ENCODE assay signal across 26 mouse cellular contexts in genomic region chr1:62550546-62550945, GRCm38 (mm10).
DNase-seq lines count a peak whose midpoint lies in the region; ATAC-seq and TF ChIP-seq lines count a peak whose summit lies in the region.
"Had no signal": no experiment of that assay in that cellular context is flagged by ENCODE, and none has a peak within 500 bp of the region (broad histone marks: within the 10 kb centered on the region; RNA-seq: fewer than 3 reads in every experiment).

No protein-coding gene starts in this region.

- no peaks in the 10 kb centered on the region for H3K9me3 ChIP-seq in intestine, embryonic 14.5 days (ENCODE audit: control insufficient read depth, low read length)
- H3K9me3 ChIP-seq in intestine, postnatal 0 days (ENCODE audit: control insufficient read depth) = no peaks in the 10 kb centered on the region
- H3K9me3 ChIP-seq in midbrain, embryonic 14.5 days (ENCODE audit: control insufficient read depth, low read length) = no peaks in the 10 kb centered on the region
- H3K9me3 ChIP-seq: embryonic facial prominence, embryonic 12.5 days; forebrain, embryonic 15.5 days; G1E; heart, embryonic 10.5 days; hindbrain, embryonic 12.5 days had no signal

- no peak overlapping the region for H3K4me2 ChIP-seq in intestine, embryonic 14.5 days (ENCODE audit: low read length)
- no peak overlapping the region for H3K4me2 ChIP-seq in intestine, postnatal 0 days (replicated peaks; ENCODE audit: low read depth)
- no peak overlapping the region for H3K4me2 ChIP-seq in midbrain, embryonic 14.5 days (ENCODE audit: low read length)
- H3K4me2 ChIP-seq: embryonic facial prominence, embryonic 12.5 days; forebrain, embryonic 15.5 days; hindbrain, embryonic 12.5 days had no signal

- 37% methylated on average over 2 of the region's 2 CpGs for WGBS in intestine, embryonic 14.5 days
- 59% methylated on average over 2 of the region's 2 CpGs for WGBS in intestine, postnatal 0 days
- WGBS in midbrain, embryonic 14.5 days = 76% methylated on average over 2 of the region's 2 CpGs

- H3K4me1 ChIP-seq in intestine, embryonic 14.5 days (replicated peaks; ENCODE audit: control insufficient read depth, insufficient read depth, low read length) = peaks cover 8% of the 10 kb centered on the region; the same call in 1 of the 2 replicates
- no peaks in the 10 kb centered on the region for H3K4me1 ChIP-seq in intestine, postnatal 0 days (replicated peaks; ENCODE audit: control insufficient read depth, insufficient read depth, low read length)
- H3K4me1 ChIP-seq in midbrain, embryonic 14.5 days (ENCODE audit: control insufficient read depth, insufficient read depth, low read length) = no peaks in the 10 kb centered on the region
- H3K4me1 ChIP-seq: forebrain, embryonic 15.5 days; hindbrain, embryonic 12.5 days had no signal

- no peak for ATAC-seq in intestine, embryonic 14.5 days (replicated peaks; ENCODE audit: low FRiP score, low TSS enrichment, low read depth)
- ATAC-seq in intestine, postnatal 0 days = no peak
- no peak for ATAC-seq in midbrain, embryonic 14.5 days (ENCODE audit: low FRiP score, low TSS enrichment)
- ATAC-seq: activated CD4-positive, CD25-positive, alpha-beta regulatory T cell, adult 4 months; forebrain, embryonic 15.5 days; hindbrain, embryonic 16.5 days; inflammation-experienced regulatory T-cells, adult 6 months; Patski had no signal

- H3K27ac ChIP-seq in intestine, embryonic 14.5 days (ENCODE audit: low read depth) = peak overlapping the region; percentile 65; the same call in 1 of the 2 replicates
- no peak overlapping the region for H3K27ac ChIP-seq in intestine, postnatal 0 days (ENCODE audit: low read depth, low read length)
- no peak overlapping the region for H3K27ac ChIP-seq in midbrain, embryonic 14.5 days (replicated peaks; ENCODE audit: low read depth, low read length)
- H3K27ac ChIP-seq: embryonic facial prominence, embryonic 12.5 days; forebrain, embryonic 15.5 days; heart, embryonic 10.5 days; hindbrain, embryonic 12.5 days had no signal

- no peaks in the 10 kb centered on the region for H3K36me3 ChIP-seq in intestine, embryonic 14.5 days (ENCODE audit: control insufficient read depth, insufficient read depth, low read length)
- H3K36me3 ChIP-seq in intestine, postnatal 0 days (ENCODE audit: control insufficient read depth, insufficient read depth) = no peaks in the 10 kb centered on the region; the same call in 1 of the 2 replicates
- H3K36me3 ChIP-seq in midbrain, embryonic 14.5 days (ENCODE audit: control insufficient read depth, insufficient read depth, low read length) = no peaks in the 10 kb centered on the region
- H3K36me3 ChIP-seq: embryonic facial prominence, embryonic 12.5 days; forebrain, embryonic 15.5 days; G1E; heart, embryonic 10.5 days; hindbrain, embryonic 12.5 days had no signal

- no peak overlapping the region for H3K4me3 ChIP-seq in intestine, embryonic 14.5 days (ENCODE audit: low read depth, low read length)
- no peak overlapping the region for H3K4me3 ChIP-seq in intestine, postnatal 0 days (ENCODE audit: low read depth, low read length)
- no peak overlapping the region for H3K4me3 ChIP-seq in midbrain, embryonic 14.5 days (replicated peaks; ENCODE audit: low read depth, low read length)
- H3K4me3 ChIP-seq: embryonic facial prominence, embryonic 12.5 days; erythroblast, embryonic 14.5 days; forebrain, embryonic 15.5 days; heart, embryonic 10.5 days; hindbrain, embryonic 12.5 days had no signal

- TF ChIP-seq CTCF in intestine, postnatal 0 days (IDR thresholded peaks at IDR 0.05; ENCODE audit: low read depth) = no peak

- no peaks in the 10 kb centered on the region for H3K27me3 ChIP-seq in intestine, embryonic 14.5 days (replicated peaks; ENCODE audit: control insufficient read depth, insufficient read depth, low read length)
- no peaks in the 10 kb centered on the region for H3K27me3 ChIP-seq in intestine, postnatal 0 days (replicated peaks; ENCODE audit: control insufficient read depth, insufficient read depth, low read length)
- no peaks in the 10 kb centered on the region for H3K27me3 ChIP-seq in midbrain, embryonic 14.5 days (ENCODE audit: control insufficient read depth, insufficient read depth, low read length)
- H3K27me3 ChIP-seq: embryonic facial prominence, embryonic 12.5 days; forebrain, embryonic 15.5 days; hindbrain, embryonic 12.5 days; Patski had no signal

- no peak for DNase-seq in intestine, embryonic 14.5 days (ENCODE audit: low spot score)
- peak; percentile 28 for DNase-seq in 3134 (ENCODE audit: extremely low read depth, insufficient read length, low spot score)
- peak; percentile 88 for DNase-seq in Muller cell, postnatal 12 days (ENCODE audit: inconsistent ontology term)
- peak; percentile 77 for DNase-seq in fibroblast of lung, adult 2 months (ENCODE audit: low read depth)
- DNase-seq in right cerebral cortex, postnatal 4 days = no peak
- DNase-seq in gastrocnemius, adult 8-10 months (ENCODE audit: low spot score in 2 of 2) = no peak
- no peak for DNase-seq in midbrain, embryonic 14.5 days
- DNase-seq: adrenal gland, adult 2 months; adrenal gland, postnatal 25 days; cerebellum, adult 2 months; cerebellum, postnatal 10 days; gastrocnemius, postnatal 10 days; heart, adult 18-20 months; heart, postnatal 10 days; heart, postnatal 4 days had no signal

- H3K9ac ChIP-seq in intestine, embryonic 14.5 days (ENCODE audit: low read length) = no peak overlapping the region
- H3K9ac ChIP-seq in intestine, postnatal 0 days (ENCODE audit: low read depth, low read length) = no peak overlapping the region
- no peak overlapping the region for H3K9ac ChIP-seq in midbrain, embryonic 14.5 days (replicated peaks; ENCODE audit: low read length)
- H3K9ac ChIP-seq: embryonic facial prominence, embryonic 12.5 days; forebrain, embryonic 15.5 days; hindbrain, embryonic 12.5 days had no signal

Comparison
In these comparisons a context has a peak if more than half of its experiments do, and no peak if none do; other contexts are left out.
1. DNase-seq: peak in 3134 (single experiment), Muller cell, postnatal 12 days (single experiment) and fibroblast of lung, adult 2 months (single experiment); none in intestine, embryonic 14.5 days (single experiment), right cerebral cortex, postnatal 4 days (single experiment), gastrocnemius, adult 8-10 months (0 of 2) and midbrain, embryonic 14.5 days (single experiment).